Mouse (Mus musculus) splenic B cell, adult 2 months (primary cell): Measurements from ENCODE around the gene Ntm.

Experiments
- DNase-seq: peaks from one replicate; pipeline ENCODE4 v3.0.0-alpha.2; 2011; ENCODE audit warnings: low read depth, low spot score
- H3K27me3 ChIP-seq: 2 replicates; pipeline ENCODE4 v1.6.1; 2012; ENCODE audit warnings: mild to moderate bottlenecking, low read length, moderate library complexity, mixed read lengths; ENCODE audit not compliant: control insufficient read depth, poor library complexity, insufficient read depth, severe bottlenecking
- H3K36me3 ChIP-seq: 2 replicates; pipeline ENCODE4 v1.6.1; 2012; ENCODE audit warnings: mild to moderate bottlenecking, low read length, moderate library complexity, mixed read lengths; ENCODE audit not compliant: control insufficient read depth, poor library complexity, insufficient read depth, severe bottlenecking

Ntm gene

GRCm38 (mm10) chr9:29654885-29655284 is 308.1 kb downstream of the Ntm start:
- DNase-seq, result peak; percentile 20
- no peaks in the 10 kb centered on the region for H3K27me3 ChIP-seq
- no peaks in the 10 kb centered on the region for H3K36me3 ChIP-seq

GRCm38 (mm10) chr9:29653678-29654235 is 309.2 kb downstream of the Ntm start:
- H3K36me3 ChIP-seq, result no peaks in the 10 kb centered on the region
- no peak for DNase-seq

GRCm38 (mm10) chr9:29652854-29653253 is 310.1 kb downstream of the Ntm start:
- DNase-seq, result no peak
- H3K27me3 ChIP-seq, result no peaks in the 10 kb centered on the region

More at GRCm38 (mm10) chr9:29653678-29654235, 309.2 kb downstream of the Ntm start:
- no peaks in the 10 kb centered on the region for H3K27me3 ChIP-seq

GRCm38 (mm10) chr9:29651856-29652255 is 311.1 kb downstream of the Ntm start:
- no peak for DNase-seq
- no peaks in the 10 kb centered on the region for H3K36me3 ChIP-seq
- no peaks in the 10 kb centered on the region for H3K27me3 ChIP-seq

More at GRCm38 (mm10) chr9:29652854-29653253, 310.1 kb downstream of the Ntm start:
- H3K36me3 ChIP-seq, result no peaks in the 10 kb centered on the region

GRCm38 (mm10) chr9:29651226-29651625 is 311.7 kb downstream of the Ntm start:
- DNase-seq, result no peak
- no peaks in the 10 kb centered on the region for H3K36me3 ChIP-seq

GRCm38 (mm10) chr9:29650679-29651078 is 312.3 kb downstream of the Ntm start:
- Histone ChIP-seq H3K27me3 (no peaks in the 10 kb centered on the region), H3K36me3 (no peaks in the 10 kb centered on the region)
- DNase-seq, result peak; percentile 44

More at GRCm38 (mm10) chr9:29651226-29651625, 311.7 kb downstream of the Ntm start:
- no peaks in the 10 kb centered on the region for H3K27me3 ChIP-seq

GRCm38 (mm10) chr9:29650266-29650665 is 312.7 kb downstream of the Ntm start:
- DNase-seq, result no peak
- no peaks in the 10 kb centered on the region for H3K27me3 ChIP-seq
- no peaks in the 10 kb centered on the region for H3K36me3 ChIP-seq

GRCm38 (mm10) chr9:29648256-29648655 is 314.7 kb downstream of the Ntm start:
- Histone ChIP-seq H3K27me3 (no peaks in the 10 kb centered on the region), H3K36me3 (no peaks in the 10 kb centered on the region)
- no peak for DNase-seq

GRCm38 (mm10) chr9:29647764-29648163 is 315.2 kb downstream of the Ntm start:
- no peaks in the 10 kb centered on the region for H3K36me3 ChIP-seq
- no peaks in the 10 kb centered on the region for H3K27me3 ChIP-seq
- peak; percentile 35 for DNase-seq

- H3K36me3 ChIP-seq, result no peaks in the 10 kb centered on the region
- H3K27me3 ChIP-seq, result no peaks in the 10 kb centered on the region
- no peak for DNase-seq
These were observed 317.0 kb downstream of the Ntm start for GRCm38 (mm10) chr9:29645796-29646400.

- peak; percentile 59 for DNase-seq
- Histone ChIP-seq H3K27me3 (no peaks in the 10 kb centered on the region), H3K36me3 (no peaks in the 10 kb centered on the region)
These were observed 319.8 kb downstream of the Ntm start for GRCm38 (mm10) chr9:29642997-29643657.

- H3K27me3 ChIP-seq, result no peaks in the 10 kb centered on the region
- H3K36me3 ChIP-seq, result no peaks in the 10 kb centered on the region
- DNase-seq, result no peak
These were observed 325.6 kb downstream of the Ntm start for GRCm38 (mm10) chr9:29637335-29637734.

GRCm38 (mm10) chr9:29617181-29617580 is 345.8 kb downstream of the Ntm start:
- Histone ChIP-seq H3K27me3 (no peaks in the 10 kb centered on the region), H3K36me3 (no peaks in the 10 kb centered on the region)
- DNase-seq, result no peak

- no peaks in the 10 kb centered on the region for H3K36me3 ChIP-seq
- H3K27me3 ChIP-seq, result no peaks in the 10 kb centered on the region
- no peak for DNase-seq
These were observed 350.8 kb downstream of the Ntm start for GRCm38 (mm10) chr9:29612020-29612612.

- no peak for DNase-seq
- H3K27me3 ChIP-seq, result no peaks in the 10 kb centered on the region
- no peaks in the 10 kb centered on the region for H3K36me3 ChIP-seq
These were observed 352.1 kb downstream of the Ntm start for GRCm38 (mm10) chr9:29610867-29611266.
